Mouse (Mus musculus): ENCODE results near the gene Pdik1l.
A peak's percentile ranks its signal among the peaks of the same experiment; 100 is the strongest.

Pdik1l gene

DNA sequence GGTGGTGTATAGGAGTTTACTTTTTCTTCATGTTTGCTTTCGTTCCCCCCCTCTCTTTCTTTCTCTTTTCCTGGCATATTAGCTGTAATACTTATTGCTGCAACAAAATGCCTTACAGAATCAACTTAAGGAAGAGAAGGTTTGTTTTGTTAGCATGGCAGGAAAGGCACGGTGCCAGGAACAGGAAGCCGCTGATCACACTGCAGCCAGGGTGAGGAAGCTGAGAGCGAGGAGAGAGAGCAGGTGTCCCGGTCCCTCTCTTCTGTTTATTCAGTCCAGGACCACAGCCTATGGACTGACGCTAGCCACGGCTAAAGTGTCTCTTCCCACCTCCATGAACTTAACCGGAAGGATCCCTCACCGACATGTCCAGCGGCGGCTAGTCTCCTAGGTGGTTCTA lies 29.3 kb downstream of the Pdik1l start:
- DNase-seq (ENCODE audit: low spot score in 2 of 2): no peak

- DNase-seq (ENCODE audit: low spot score in 2 of 2): no peak
Measured at GRCm38 (mm10) chr4:134257198-134258009, 30.3 kb downstream of the Pdik1l start.

DNA sequence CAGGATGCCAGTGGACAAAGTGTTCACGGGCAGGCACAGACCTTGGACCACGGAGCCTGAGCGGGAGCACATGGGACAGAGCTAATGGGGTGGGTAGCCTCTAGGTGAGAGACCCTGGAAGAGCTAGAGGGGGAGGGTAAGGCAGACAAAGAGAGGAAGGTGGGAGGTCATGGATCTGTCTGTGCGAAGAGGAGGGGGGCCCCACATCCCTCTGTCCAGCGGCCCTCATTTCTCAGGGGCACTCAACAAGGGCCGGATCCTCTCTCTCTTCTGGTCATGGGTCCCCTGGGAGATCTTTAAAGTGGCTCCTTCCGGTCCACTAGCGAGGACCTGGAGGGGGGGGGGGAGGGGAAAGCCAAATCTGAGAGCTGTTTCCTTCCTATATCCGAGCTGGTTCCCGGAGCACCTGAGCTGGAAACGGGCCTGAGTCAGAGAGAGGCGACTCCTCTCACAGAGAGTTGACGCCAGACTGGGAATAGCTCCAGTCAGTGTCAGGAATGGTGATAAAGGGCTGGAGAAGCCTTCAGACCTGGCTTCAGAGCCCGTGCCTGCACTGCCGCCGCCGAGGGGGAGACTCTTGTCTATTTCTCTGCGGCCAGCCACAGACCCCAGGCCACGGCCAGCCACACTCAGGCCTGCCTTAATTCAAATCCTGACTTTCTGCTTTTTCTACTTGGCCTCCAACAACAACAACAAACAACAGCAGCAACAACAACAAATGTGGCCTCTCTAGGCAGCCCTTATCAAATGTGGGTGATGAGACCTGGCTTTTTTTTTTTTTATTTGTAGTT lies 31.1 kb downstream of the Pdik1l start:
- peak in 1 of 2 experiments; percentile 59 for DNase-seq (ENCODE audit: low spot score in 2 of 2)

DNA sequence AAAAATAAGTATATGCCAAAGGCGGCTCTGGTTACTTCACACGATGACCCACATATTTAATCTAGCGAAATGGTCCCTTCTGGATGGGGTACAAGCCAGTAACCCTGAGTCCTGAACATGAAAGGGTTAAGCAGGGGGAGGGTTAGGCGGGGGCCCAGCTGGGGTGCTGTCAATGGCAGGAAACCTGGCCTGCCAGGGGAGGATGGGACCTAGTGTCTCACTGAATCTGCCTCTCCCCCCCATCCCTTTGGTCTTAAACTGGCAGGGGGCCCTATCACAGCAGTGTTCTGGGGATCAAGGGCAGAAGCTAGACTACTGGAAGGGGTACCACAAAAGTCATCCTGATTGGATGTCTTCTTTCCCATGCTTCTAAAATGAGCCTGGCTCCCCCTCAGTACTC lies 31.8 kb downstream of the Pdik1l start:
- peak in 1 of 2 experiments; percentile 60 for DNase-seq (ENCODE audit: low spot score in 2 of 2)

GRCm38 (mm10) chr4:134254835-134255234 lies 32.9 kb downstream of the Pdik1l start:
- DNase-seq (ENCODE audit: low spot score in 2 of 2): no peak

GRCm38 (mm10) chr4:134253722-134254324 lies 33.9 kb downstream of the Pdik1l start, which contains the start of gene Grrp1:
Grrp1 (minus strand) TSS chr4:134254106.
- DNase-seq (ENCODE audit: low spot score in 2 of 2): peak in 1 of 2 experiments; percentile 59

- peak in 1 of 2 experiments; percentile 53 for DNase-seq (ENCODE audit: low spot score in 2 of 2)
Measured at GRCm38 (mm10) chr4:134252911-134253721, 34.6 kb downstream of the Pdik1l start.

GRCm38 (mm10) chr4:134252131-134252910 lies 35.4 kb downstream of the Pdik1l start:
- peak in 1 of 2 experiments; percentile 58 for DNase-seq (ENCODE audit: low spot score in 2 of 2)

DNA sequence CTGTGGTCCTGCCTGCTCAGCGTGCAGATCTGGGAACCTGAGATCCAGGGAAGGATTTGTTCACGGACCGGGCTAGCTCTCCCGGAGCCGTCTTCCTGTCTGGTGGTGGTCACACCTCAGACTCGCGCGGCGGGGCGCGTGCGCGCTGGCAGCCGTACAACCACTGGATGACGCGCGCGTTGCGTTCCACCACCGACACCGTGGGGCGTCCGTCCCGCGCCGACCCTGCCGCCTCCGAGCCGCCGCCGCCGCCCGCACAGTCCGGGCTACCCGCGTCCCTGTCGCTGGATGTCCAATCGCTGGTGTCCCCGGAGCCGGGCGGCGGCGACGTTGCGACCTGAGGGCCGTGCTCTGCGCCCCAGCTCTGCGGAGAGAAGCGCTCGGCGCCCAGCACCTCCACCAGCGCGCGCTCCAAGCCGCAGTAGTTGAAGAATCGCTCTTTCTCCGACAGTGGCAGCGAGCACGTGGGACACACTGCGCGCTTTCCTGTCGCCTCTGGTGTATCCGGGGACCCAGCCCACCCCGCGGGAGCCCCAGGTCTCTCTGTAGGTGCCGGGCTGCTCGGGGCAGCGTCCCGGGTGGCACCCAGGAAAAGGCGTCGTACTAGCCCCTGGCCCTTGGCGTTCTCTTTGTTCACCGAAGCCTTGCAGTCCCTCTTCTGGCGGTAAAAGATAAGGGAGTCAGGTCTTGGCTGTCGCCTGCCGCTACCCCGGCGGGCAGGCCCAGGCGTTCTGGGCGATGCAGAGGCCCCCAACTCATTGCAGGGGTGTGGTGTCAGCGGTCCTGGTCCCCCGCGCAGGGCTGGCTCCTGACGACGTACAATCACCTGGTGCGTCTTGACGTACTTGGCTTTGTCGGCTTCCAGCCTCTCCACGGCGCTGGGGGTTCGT lies 36.2 kb downstream of the Pdik1l start:
- peak in 1 of 2 experiments; percentile 72 for DNase-seq (ENCODE audit: low spot score in 2 of 2)

GRCm38 (mm10) chr4:134250930-134251240 lies 36.8 kb downstream of the Pdik1l start:
- peak in 1 of 2 experiments; percentile 57 for DNase-seq (ENCODE audit: low spot score in 2 of 2)

GRCm38 (mm10) chr4:134250116-134250929 lies 37.4 kb downstream of the Pdik1l start:
- DNase-seq (ENCODE audit: low spot score in 2 of 2): peak in 1 of 2 experiments; percentile 56

DNA sequence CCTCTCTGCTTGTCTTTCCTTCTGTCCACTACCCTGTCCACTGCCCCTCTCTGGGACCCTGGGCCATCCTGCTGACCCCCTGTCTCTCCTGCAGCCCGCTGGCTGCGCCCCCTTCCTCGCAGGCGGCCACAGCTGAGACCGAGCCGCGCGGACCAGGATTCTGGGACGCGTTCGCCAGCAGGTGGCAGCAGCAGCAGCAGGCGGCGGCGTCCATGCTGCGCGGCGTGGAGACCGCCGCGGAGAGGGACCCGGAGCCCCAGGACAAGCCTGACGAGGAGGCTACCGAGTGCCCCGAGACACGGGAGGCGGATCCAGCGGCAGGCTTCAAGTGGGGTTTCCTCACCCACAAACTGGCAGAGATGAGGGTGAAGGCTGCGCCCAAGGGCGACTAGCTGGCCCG lies 38.0 kb downstream of the Pdik1l start:
- peak; percentile 65 to 90 for DNase-seq (ENCODE audit: low spot score in 2 of 2)

DNA sequence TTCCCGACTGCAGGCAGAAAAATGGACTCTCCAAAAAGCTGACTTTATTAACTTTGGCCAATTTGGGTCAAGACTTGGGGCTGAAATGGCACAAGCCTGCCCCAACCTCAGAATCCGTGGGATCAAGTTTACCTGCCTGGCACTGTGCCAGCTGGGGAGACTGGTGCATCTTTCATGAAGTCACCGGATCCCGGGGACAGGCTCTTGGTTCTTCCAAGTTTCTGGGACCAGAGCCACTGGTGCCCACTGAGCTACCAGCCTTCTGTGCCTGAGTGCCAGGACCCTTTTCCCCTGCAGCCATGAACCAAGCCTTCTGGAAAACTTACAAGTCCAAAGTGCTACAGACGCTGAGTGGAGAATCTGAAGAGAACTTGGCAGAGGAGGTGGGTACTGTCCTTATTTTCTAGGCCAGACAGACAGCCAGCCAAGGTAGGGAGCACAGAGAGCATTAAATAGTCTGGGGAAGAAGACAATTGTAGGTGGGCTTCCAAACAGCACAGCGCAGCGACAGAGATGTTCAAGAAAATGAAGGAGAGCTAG lies 40.9 kb downstream of the Pdik1l start, which contains the start of gene Gm30191:
Gm30191 (plus strand) TSS at position 217 of the 540 bp plus-strand sequence.
- peak in 1 of 2 experiments; percentile 57 for DNase-seq (ENCODE audit: low spot score in 2 of 2)

GRCm38 (mm10) chr4:134246256-134246655 lies 41.4 kb downstream of the Pdik1l start:
- peak in 1 of 2 experiments; percentile 54 for DNase-seq (ENCODE audit: low spot score in 2 of 2)

- peak; percentile 94 to 98 for DNase-seq (ENCODE audit: low spot score in 2 of 2)
Measured at GRCm38 (mm10) chr4:134245148-134245843, 42.4 kb downstream of the Pdik1l start, which contains the start of gene Zfp593. Zfp593 (minus strand) TSS chr4:134245592.

- peak in 1 of 2 experiments; percentile 60 for DNase-seq (ENCODE audit: low spot score in 2 of 2)
Measured at GRCm38 (mm10) chr4:134243516-134244250, 44.0 kb downstream of the Pdik1l start, which contains the start of gene E130218I03Rik. E130218I03Rik (plus strand) TSS chr4:134243662.

DNA sequence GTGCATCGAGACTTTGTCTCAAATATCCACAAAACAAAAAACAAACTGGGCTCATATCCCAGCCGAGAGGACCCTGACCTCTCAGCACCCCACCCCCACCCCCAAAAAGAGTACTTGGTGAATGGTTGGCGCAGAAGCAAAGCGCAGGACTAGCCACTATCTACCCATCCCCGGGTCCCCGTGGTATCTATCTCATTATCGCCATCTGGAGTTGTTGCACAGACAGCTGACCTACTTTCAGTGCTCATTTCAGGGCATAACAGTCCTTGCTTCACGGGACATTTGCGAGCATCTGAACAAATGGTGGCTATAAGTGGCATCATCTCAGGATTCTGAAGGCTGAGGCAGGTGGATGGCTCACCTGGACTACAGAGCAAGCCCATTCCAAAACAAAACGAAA lies 49.0 kb downstream of the Pdik1l start:
- no peak for DNase-seq (ENCODE audit: low spot score in 2 of 2)
